Mouse (Mus musculus): Measurements from ENCODE around the gene Map7d1. TPM values are rescaled to one million over a fixed set of nuclear protein-coding genes. Genes with fewer than 3 reads are reported as not detected.

The Map7d1 gene
- 34.1 and 36.9 TPM in 2 replicates for polyA plus RNA-seq (2015; fragmentation: Nextera tagmentation; extraction: Ambion mirVana)

DNA sequence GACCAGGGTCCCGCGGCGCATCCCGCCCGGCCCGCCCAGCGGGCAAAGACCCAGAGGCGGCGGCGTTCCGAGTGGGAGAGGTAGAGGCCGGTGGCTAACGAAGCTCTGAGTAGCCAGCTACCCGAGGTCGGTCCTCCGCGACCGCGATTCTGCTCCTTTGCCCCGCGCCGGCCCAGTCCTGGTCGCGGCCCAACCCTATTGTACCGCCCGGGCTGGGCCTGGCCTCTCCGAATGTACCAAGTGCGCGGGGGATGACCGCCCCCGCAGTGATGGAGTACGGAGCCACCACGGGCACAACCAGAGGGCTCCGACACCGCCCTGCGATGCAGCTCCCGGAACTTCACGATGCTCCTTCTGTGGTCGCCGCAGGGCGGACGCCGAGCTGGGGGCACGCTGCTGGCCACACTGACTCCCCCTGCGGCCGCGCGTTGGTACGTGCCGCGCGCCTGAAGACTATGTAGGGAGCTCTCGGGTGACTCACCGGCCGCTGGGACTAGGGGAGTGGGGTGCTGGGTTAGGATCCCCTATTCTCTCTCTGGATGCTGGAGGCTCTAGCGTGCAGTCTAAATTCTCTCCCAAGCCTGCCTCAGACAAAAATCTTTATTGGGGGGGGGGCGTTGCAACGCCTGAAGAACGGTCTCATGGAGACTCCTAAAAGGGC, at the start of gene Map7d1:
TSS of gene Map7d1 (minus strand) at position 213 of the 661 bp plus-strand sequence.
- ATAC-seq (ENCODE audit: insufficient read depth, low FRiP score, low read depth), result peak; percentile 85
- peaks cover 62% of the 10 kb centered on the region for H3K4me1 ChIP-seq
- no peaks in the 10 kb centered on the region for H3K36me3 ChIP-seq
- peak within 1 kb of the TSS; percentile 91 for H3K9ac ChIP-seq
- H3K4me2 ChIP-seq, result peak within 1 kb of the TSS; percentile 75
- H3K27me3 ChIP-seq (replicated peaks), result no peaks in the 10 kb centered on the region
- under 1% methylated on average over 57 of the region's 59 CpGs for WGBS
- peak within 1 kb of the TSS; percentile 79 for H3K4me3 ChIP-seq (replicated peaks)
- peak within 1 kb of the TSS; percentile 92 for H3K27ac ChIP-seq
- H3K9me3 ChIP-seq, result no peaks in the 10 kb centered on the region

GRCm38 (mm10) chr4:126305428-126305827, 49.3 kb upstream of the Map7d1 start:
- Histone ChIP-seq H3K27ac (no peak overlapping the region), H3K9me3 (no peaks in the 10 kb centered on the region), H3K4me3 (replicated peaks) (no peak overlapping the region), H3K36me3 (no peaks in the 10 kb centered on the region), H3K27me3 (replicated peaks) (peaks cover 18% of the 10 kb centered on the region), H3K4me2 (no peak overlapping the region), H3K4me1 (peaks cover 17% of the 10 kb centered on the region), H3K9ac (no peak overlapping the region)
- ATAC-seq (ENCODE audit: insufficient read depth, low FRiP score, low read depth), result no peak
- WGBS, result 89% methylated on average over 1 of the region's 1 CpGs

DNA sequence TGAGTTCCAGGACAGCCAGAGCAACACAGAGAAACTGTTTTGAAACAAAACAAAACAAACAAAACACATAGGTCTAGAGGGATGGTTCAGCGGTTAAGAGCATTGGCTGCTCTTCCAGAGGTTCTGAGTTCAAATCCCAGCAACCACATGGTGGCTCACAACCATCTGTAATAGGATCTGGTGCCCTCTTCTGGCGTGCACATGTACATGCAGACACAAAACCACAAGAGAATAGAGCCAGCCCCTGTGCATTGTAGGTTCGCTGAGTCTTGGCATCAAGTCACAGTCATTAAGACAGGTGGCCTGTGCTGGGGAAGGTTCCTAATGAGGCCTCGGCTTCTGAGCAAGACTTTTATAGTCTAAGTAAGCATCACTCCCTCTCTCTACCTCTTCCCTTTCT, 47.7 kb upstream of the Map7d1 start:
- Histone ChIP-seq H3K36me3 (no peaks in the 10 kb centered on the region), H3K27ac (no peak overlapping the region), H3K4me1 (peaks cover 20% of the 10 kb centered on the region), H3K9ac (no peak overlapping the region), H3K27me3 (replicated peaks) (peaks cover 24% of the 10 kb centered on the region), H3K4me3 (replicated peaks) (no peak overlapping the region), H3K4me2 (no peak overlapping the region), H3K9me3 (no peaks in the 10 kb centered on the region)
- WGBS, result 63% methylated on average over 4 of the region's 4 CpGs
- ATAC-seq (ENCODE audit: insufficient read depth, low FRiP score, low read depth), result no peak

- Histone ChIP-seq H3K9ac (no peak overlapping the region), H3K27me3 (replicated peaks) (peaks cover 41% of the 10 kb centered on the region)
- no peak for ATAC-seq (ENCODE audit: insufficient read depth, low FRiP score, low read depth)
Observed at GRCm38 (mm10) chr4:126301584-126302309, 45.6 kb upstream of the Map7d1 start.

GRCm38 (mm10) chr4:126300916-126301583, 44.9 kb upstream of the Map7d1 start:
- Histone ChIP-seq H3K36me3 (no peaks in the 10 kb centered on the region), H3K27ac (no peak overlapping the region), H3K9ac (no peak overlapping the region), H3K27me3 (replicated peaks) (peaks cover 41% of the 10 kb centered on the region), H3K4me2 (peak overlapping the region; percentile 68), H3K4me1 (peaks cover 34% of the 10 kb centered on the region), H3K4me3 (replicated peaks) (peak overlapping the region; percentile 35), H3K9me3 (no peaks in the 10 kb centered on the region)
- ATAC-seq (ENCODE audit: insufficient read depth, low FRiP score, low read depth), result peak; percentile 15; the same call in 1 of the 2 replicates
- WGBS, result 2% methylated on average over 50 of the region's 50 CpGs

More at GRCm38 (mm10) chr4:126301584-126302309, 45.6 kb upstream of the Map7d1 start:
- Histone ChIP-seq H3K4me2 (peak overlapping the region; percentile 68), H3K27ac (no peak overlapping the region), H3K4me1 (peaks cover 29% of the 10 kb centered on the region), H3K9me3 (no peaks in the 10 kb centered on the region), H3K4me3 (replicated peaks) (peak overlapping the region; percentile 35), H3K36me3 (no peaks in the 10 kb centered on the region)
- 18% methylated on average over 27 of the region's 27 CpGs for WGBS

- H3K4me2 ChIP-seq, result peak overlapping the region; percentile 64
- peaks cover 42% of the 10 kb centered on the region for H3K27me3 ChIP-seq (replicated peaks)
- peak; percentile 52 for ATAC-seq (ENCODE audit: insufficient read depth, low FRiP score, low read depth)
- no peaks in the 10 kb centered on the region for H3K9me3 ChIP-seq
- H3K4me1 ChIP-seq, result peaks cover 29% of the 10 kb centered on the region
- WGBS, result 2% methylated on average over 34 of the region's 34 CpGs
- H3K27ac ChIP-seq, result peak overlapping the region; percentile 26
- no peak overlapping the region for H3K9ac ChIP-seq
- no peaks in the 10 kb centered on the region for H3K36me3 ChIP-seq
- H3K4me3 ChIP-seq (replicated peaks), result peak overlapping the region; percentile 28
Observed at GRCm38 (mm10) chr4:126296617-126297101, 40.5 kb upstream of the Map7d1 start.

- Histone ChIP-seq H3K9me3 (no peaks in the 10 kb centered on the region), H3K4me1 (peaks cover 22% of the 10 kb centered on the region), H3K27ac (no peak overlapping the region), H3K4me2 (peak overlapping the region; percentile 64; the same call in 1 of the 2 replicates), H3K27me3 (replicated peaks) (peaks cover 35% of the 10 kb centered on the region), H3K36me3 (no peaks in the 10 kb centered on the region), H3K9ac (no peak overlapping the region), H3K4me3 (replicated peaks) (no peak overlapping the region)
- no peak for ATAC-seq (ENCODE audit: insufficient read depth, low FRiP score, low read depth)
- WGBS, result 46% methylated on average over 4 of the region's 4 CpGs
Observed at GRCm38 (mm10) chr4:126295937-126296336, 39.8 kb upstream of the Map7d1 start.

DNA sequence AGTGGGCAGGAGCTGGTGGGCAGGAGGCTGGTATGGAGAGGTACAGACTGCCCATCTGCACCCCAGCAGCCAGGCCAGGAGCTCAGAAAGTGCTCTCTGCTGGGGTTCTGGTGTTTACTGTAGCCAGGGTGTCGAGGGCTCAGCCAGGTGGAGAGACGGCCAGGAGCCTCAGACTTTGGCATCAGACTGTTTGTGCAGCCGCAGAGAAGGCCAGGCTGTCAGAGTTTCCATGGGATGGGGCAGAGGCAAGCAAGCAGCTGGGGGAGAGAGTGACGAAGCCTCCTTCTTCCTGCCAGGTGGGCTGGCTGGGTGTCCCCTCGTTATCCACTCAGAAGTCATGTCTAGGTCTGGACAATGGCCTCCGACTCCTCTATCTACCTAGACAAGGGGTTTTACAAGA, 39.0 kb upstream of the Map7d1 start:
- no peaks in the 10 kb centered on the region for H3K9me3 ChIP-seq
- no peak overlapping the region for H3K4me3 ChIP-seq (replicated peaks)
- H3K4me2 ChIP-seq, result no peak overlapping the region
- peaks cover 29% of the 10 kb centered on the region for H3K27me3 ChIP-seq (replicated peaks)
- no peak for ATAC-seq (ENCODE audit: insufficient read depth, low FRiP score, low read depth)
- 72% methylated on average over 6 of the region's 6 CpGs for WGBS
- no peak overlapping the region for H3K9ac ChIP-seq
- H3K36me3 ChIP-seq, result no peaks in the 10 kb centered on the region
- H3K27ac ChIP-seq, result no peak overlapping the region
- H3K4me1 ChIP-seq, result peaks cover 14% of the 10 kb centered on the region

DNA sequence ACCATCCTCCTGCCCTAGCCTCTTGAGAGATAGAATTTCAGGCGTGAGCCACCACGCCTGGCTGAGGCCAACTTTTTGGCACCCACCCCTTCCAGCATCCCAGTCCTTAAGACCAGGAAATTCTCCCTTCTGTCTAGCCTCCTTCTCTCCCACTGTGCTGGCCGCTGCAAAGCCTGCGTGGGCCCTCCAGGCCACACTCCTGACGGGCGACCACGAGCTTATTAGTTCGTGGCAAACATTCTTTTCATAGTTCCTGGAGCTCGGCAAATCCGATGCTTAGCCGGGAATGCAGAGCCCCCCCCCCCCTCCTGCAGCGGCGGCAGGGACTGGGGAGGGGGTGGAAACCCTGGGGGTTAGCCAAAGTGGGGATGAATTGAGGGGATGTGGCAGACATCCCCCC, 35.1 kb upstream of the Map7d1 start:
- Histone ChIP-seq H3K27me3 (replicated peaks) (peaks cover 30% of the 10 kb centered on the region), H3K36me3 (no peaks in the 10 kb centered on the region), H3K4me3 (replicated peaks) (no peak overlapping the region), H3K4me1 (peaks cover 10% of the 10 kb centered on the region), H3K9me3 (no peaks in the 10 kb centered on the region), H3K27ac (no peak overlapping the region), H3K9ac (no peak overlapping the region), H3K4me2 (no peak overlapping the region)
- 19% methylated on average over 13 of the region's 13 CpGs for WGBS
- ATAC-seq (ENCODE audit: insufficient read depth, low FRiP score, low read depth), result no peak

- Histone ChIP-seq H3K27ac (no peak overlapping the region), H3K36me3 (no peaks in the 10 kb centered on the region), H3K4me3 (replicated peaks) (no peak overlapping the region), H3K4me2 (no peak overlapping the region), H3K9ac (no peak overlapping the region), H3K9me3 (no peaks in the 10 kb centered on the region), H3K4me1 (peaks cover 12% of the 10 kb centered on the region), H3K27me3 (replicated peaks) (peaks cover 34% of the 10 kb centered on the region)
- WGBS, result 85% methylated on average over 8 of the region's 8 CpGs
- ATAC-seq (ENCODE audit: insufficient read depth, low FRiP score, low read depth), result no peak
Observed at GRCm38 (mm10) chr4:126290314-126290713, 34.2 kb upstream of the Map7d1 start.

GRCm38 (mm10) chr4:126288085-126288666, 32.0 kb upstream of the Map7d1 start:
- Histone ChIP-seq H3K9ac (no peak overlapping the region), H3K4me2 (peak overlapping the region; percentile 84), H3K27ac (peak overlapping the region; percentile 59), H3K9me3 (no peaks in the 10 kb centered on the region), H3K4me1 (peaks cover 12% of the 10 kb centered on the region), H3K27me3 (replicated peaks) (peaks cover 33% of the 10 kb centered on the region), H3K36me3 (no peaks in the 10 kb centered on the region), H3K4me3 (replicated peaks) (peak overlapping the region; percentile 17; the same call in 1 of the 2 replicates)
- ATAC-seq (ENCODE audit: insufficient read depth, low FRiP score, low read depth), result peak; percentile 15; the same call in 1 of the 2 replicates
- 27% methylated on average over 17 of the region's 17 CpGs for WGBS

Data from stomach, embryonic 15.5 days (tissue).